In the genomic region with DNA sequence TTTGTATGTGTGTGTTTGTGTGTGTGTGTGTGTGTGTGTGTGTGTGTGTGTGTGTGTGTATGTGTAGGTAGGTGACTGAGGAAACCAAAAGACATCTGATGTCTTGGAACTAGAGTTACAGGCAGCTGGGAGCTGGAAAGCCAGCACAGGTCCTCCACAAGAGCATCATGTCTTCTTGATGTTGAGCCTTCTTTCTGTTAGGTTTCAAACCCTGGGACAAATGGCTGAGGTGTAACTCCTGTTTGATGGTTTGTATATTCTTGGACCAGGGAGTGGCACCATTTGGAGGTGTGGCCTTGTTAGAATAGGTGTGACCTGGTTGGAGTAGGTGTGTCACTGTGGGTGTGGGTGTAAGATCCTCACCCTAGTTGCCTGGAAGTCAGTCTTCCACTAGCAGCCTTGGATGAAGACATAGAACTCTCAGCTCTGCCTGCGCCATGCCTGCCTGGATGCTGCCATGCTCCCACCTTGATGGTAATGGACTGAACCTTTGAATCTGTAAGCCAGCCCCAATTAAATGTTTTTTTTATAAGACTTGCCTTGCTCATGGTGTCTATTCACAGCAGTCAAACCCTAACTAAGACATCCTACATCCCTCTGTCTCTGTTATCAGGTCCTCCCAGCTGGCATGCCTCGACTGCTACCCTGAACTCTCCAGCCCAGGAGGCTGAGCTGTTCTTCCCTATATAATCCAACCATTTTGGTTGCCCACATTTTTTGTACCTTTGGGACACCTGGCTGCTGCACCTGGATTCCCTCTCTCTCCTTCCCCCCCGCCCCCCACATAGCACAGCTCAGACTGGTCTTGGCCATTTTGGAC, we compare ENCODE assay signal across 3 mouse cellular contexts. TPM values are rescaled to one million over a fixed set of nuclear protein-coding genes. Genes with fewer than 3 reads are reported as not detected.
"Had no signal": no experiment of that assay in that cellular context is flagged by ENCODE, and none has a peak within 500 bp of the region (broad histone marks: within the 10 kb centered on the region; RNA-seq: fewer than 3 reads in every experiment).

No protein-coding gene starts in this region.

RNA-seq across cellular contexts. Expression of gene Hist4h4, which starts 6.1 kb away (rescaled TPM):
- polyA plus RNA-seq: macrophage had no signal

RNA-seq across cellular contexts. Expression of gene Gucy2c, which starts 16.5 kb away (rescaled TPM):
- polyA plus RNA-seq: inflammation-experienced regulatory T-cells, adult 6 months; kidney, embryonic 14.5 days; macrophage had no signal
